Mouse (Mus musculus) embryo, embryonic 11.5 days (tissue): ENCODE measurements at regions not wholly inside any gene's neighbourhood (a gene's known extent, or its start where the extent isn't known, plus 50 kb on each side); places are given as distances from the start of the nearest gene placed in this dataset.
"Not testable (repeated sequence)": the region's sequence is repeated elsewhere in the genome, so short reads cannot be mapped to it uniquely, and the experiment has no call there.

ENCODE experiments used
- DNase-seq: peaks from one replicate; pipeline ENCODE4 v3.0.0-alpha.2; 2012; ENCODE audit warnings: low read depth, low spot score

GRCm38 (mm10) chr7:116680523-116680922 lies 176.4 kb downstream of the Nucb2 start:
- no peak for DNase-seq

- no peak for DNase-seq
Observed at GRCm38 (mm10) chr7:116681268-116681667, 177.1 kb downstream of the Nucb2 start.

GRCm38 (mm10) chr7:116700409-116700808 lies 196.2 kb downstream of the Nucb2 start:
- no peak for DNase-seq

GRCm38 (mm10) chr7:116701466-116702342 lies 197.5 kb downstream of the Nucb2 start:
- peak; percentile 57 for DNase-seq

GRCm38 (mm10) chr7:116702596-116702995 lies 198.4 kb downstream of the Nucb2 start:
- no peak for DNase-seq

- no peak for DNase-seq
Observed at GRCm38 (mm10) chr7:116711541-116711940, 207.4 kb downstream of the Nucb2 start.

- no peak for DNase-seq
Observed at GRCm38 (mm10) chr7:116713200-116713599, 209.0 kb downstream of the Nucb2 start.

GRCm38 (mm10) chr7:116715234-116716046 lies 211.3 kb downstream of the Nucb2 start:
- no peak for DNase-seq

GRCm38 (mm10) chr7:116728379-116728778 lies 224.2 kb downstream of the Nucb2 start:
- DNase-seq: no peak

GRCm38 (mm10) chr7:116729795-116730194 lies 225.6 kb downstream of the Nucb2 start:
- no peak for DNase-seq

- DNase-seq: no peak
Observed at GRCm38 (mm10) chr7:116735676-116736075, 231.5 kb downstream of the Nucb2 start.

- no peak for DNase-seq
Observed at GRCm38 (mm10) chr7:116736333-116736732, 232.2 kb downstream of the Nucb2 start.

- DNase-seq: no peak
Observed at GRCm38 (mm10) chr7:116738009-116738408, 233.8 kb downstream of the Nucb2 start.

- DNase-seq: no peak
Observed at GRCm38 (mm10) chr7:116754556-116754955, 250.4 kb downstream of the Nucb2 start.

- DNase-seq: not testable (repeated sequence)
Observed at GRCm38 (mm10) chr7:116792181-116792580, 288.0 kb downstream of the Nucb2 start.

- DNase-seq: no peak
Observed at GRCm38 (mm10) chr7:116808475-116808874, 304.3 kb downstream of the Nucb2 start.

- no peak for DNase-seq
Observed at GRCm38 (mm10) chr7:116816494-116816893, 312.3 kb downstream of the Nucb2 start.

GRCm38 (mm10) chr7:116817991-116818390 lies 313.8 kb downstream of the Nucb2 start:
- DNase-seq: no peak

GRCm38 (mm10) chr7:116820613-116821012 lies 316.4 kb downstream of the Nucb2 start:
- DNase-seq: no peak

GRCm38 (mm10) chr7:116842894-116843293 lies 338.7 kb downstream of the Nucb2 start:
- no peak for DNase-seq

- DNase-seq: no peak
Observed at GRCm38 (mm10) chr7:116847846-116848730, 343.9 kb downstream of the Nucb2 start.

GRCm38 (mm10) chr7:116853351-116853750 lies 349.2 kb downstream of the Nucb2 start:
- DNase-seq: no peak
